In genomic region chr5:53208731-53209130, GRCm38 (mm10) we compare ENCODE assay signal across 28 mouse cellular contexts. TPM values are rescaled to one million over a fixed set of nuclear protein-coding genes. Genes with fewer than 3 reads are reported as not detected.
DNase-seq lines count a peak whose midpoint lies in the region; ATAC-seq and TF ChIP-seq lines count a peak whose summit lies in the region.
"Had no signal": no experiment of that assay in that cellular context is flagged by ENCODE, and none has a peak within 500 bp of the region (broad histone marks: within the 10 kb centered on the region; RNA-seq: fewer than 3 reads in every experiment).

No protein-coding gene starts in this region.

- no peak for TF ChIP-seq CTCF in gastrocnemius, adult 2 months (IDR thresholded peaks at IDR 0.05)

- no peak for ATAC-seq in cerebellum, adult (ENCODE audit: insufficient number of reproducible peaks, low FRiP score, low TSS enrichment)
- ATAC-seq: forebrain, embryonic 15.5 days; hindbrain, postnatal 0 days; inflammation-experienced regulatory T-cells, adult 6 months; intestine, embryonic 16.5 days; Patski had no signal

- H3K4me3 ChIP-seq in gastrocnemius, adult 2 months: no peak overlapping the region
- H3K4me3 ChIP-seq: embryonic facial prominence, embryonic 10.5 days; embryonic facial prominence, embryonic 13.5 days; erythroblast, embryonic 14.5 days; forebrain, embryonic 12.5 days; forebrain, embryonic 15.5 days; heart, adult 2 months; heart, embryonic 10.5 days; heart, embryonic 13.5 days had no signal

- peak overlapping the region; percentile 80 for H3K27ac ChIP-seq in gastrocnemius, adult 2 months
- H3K27ac ChIP-seq: embryonic facial prominence, embryonic 10.5 days; embryonic facial prominence, embryonic 13.5 days; forebrain, embryonic 12.5 days; forebrain, embryonic 15.5 days; heart, adult 2 months; heart, embryonic 10.5 days; heart, embryonic 13.5 days; hindbrain, embryonic 14.5 days; hindbrain, postnatal 0 days had no signal

- intact Hi-C loops in gastrocnemius, adult 2 months (cut with DNase I): loop anchor here (5.0 kb wide), 1 partner anchor 36 kb away; no protein-coding TSS in a partner anchor

- DNase-seq in cerebellum, adult 11-12 months: peak; percentile 51
- no peak for DNase-seq in cerebellum, adult 8-10 months
- peak; percentile 59 for DNase-seq in cerebellum, adult 9-11 months
- no peak for DNase-seq in gastrocnemius, adult 2 months
- DNase-seq in gastrocnemius, postnatal 25 days: no peak
- DNase-seq: adrenal gland, postnatal 10 days; adrenal gland, postnatal 36 days; embryo, embryonic 11 days; gastrocnemius, postnatal 36 days; heart, adult 2 months; heart, postnatal 14 days; heart, postnatal 4 days; kidney, adult 18-20 months; kidney, adult 9 months had no signal

RNA-seq across cellular contexts. Expression of gene Sel1l3, which starts 5.0 kb away (rescaled TPM):
- total RNA-seq in gastrocnemius, adult 2 months (2021): 10 to 100 TPM; 59.8 to 69.4 TPM
- total RNA-seq in gastrocnemius, postnatal 25 days (2021): 10 to 100 TPM; 71.7 to 90.2 TPM
- total RNA-seq: granulocyte monocyte progenitor cell, adult 5-6 weeks had no signal

RNA-seq across cellular contexts. Expression of gene Smim20, which starts 58.2 kb away (rescaled TPM):
- total RNA-seq in gastrocnemius, adult 2 months (2021): 10 to 100 TPM; 55.5 to 67.5 TPM
- total RNA-seq in gastrocnemius, postnatal 25 days (2021): 10 to 100 TPM; 60.7 to 61.1 TPM

Comparison
In these comparisons a context has a peak if more than half of its experiments do, and no peak if none do; other contexts are left out.
1. DNase-seq: peak in cerebellum, adult 11-12 months (single experiment) and cerebellum, adult 9-11 months (single experiment); none in cerebellum, adult 8-10 months (single experiment), gastrocnemius, adult 2 months (single experiment) and gastrocnemius, postnatal 25 days (single experiment).